Mouse (Mus musculus) CH12.LX (cell line): ENCODE results near the gene Zbtb39. TPM values are rescaled to one million over a fixed set of nuclear protein-coding genes. Genes with fewer than 3 reads are reported as not detected.

Experiments
- DNase-seq: peaks from one replicate; pipeline ENCODE4 v3.0.0-alpha.2; 2013; ENCODE audit errors: extremely low read depth
- H3K27ac ChIP-seq: 2 replicates; pipeline ENCODE4 v1.5.1; 2012; ENCODE audit warnings: low read depth, mild to moderate bottlenecking, control low read depth, moderate library complexity; ENCODE audit not compliant: insufficient read depth
- H3K27me3 ChIP-seq: replicated peaks from 2 replicates; pipeline ENCODE3; 2012; ENCODE audit warnings: inconsistent platforms
- H3K36me3 ChIP-seq, 2 experiments: replicated peaks in 1 of 2; 2 replicates each; pipeline versions ENCODE3 to v1.6.1; 2012; ENCODE audit warnings: inconsistent platforms in 1 of 2, low read length in 1 of 2, mild to moderate bottlenecking in 1 of 2, mixed read lengths in 1 of 2, moderate library complexity in 1 of 2; ENCODE audit not compliant: control insufficient read depth in 1 of 2, insufficient read depth in 1 of 2
- H3K4me1 ChIP-seq, 2 experiments: 2 replicates each; pipeline ENCODE4 v1.6.1; 2012; ENCODE audit warnings: inconsistent platforms in 1 of 2, moderate library complexity in 1 of 2; ENCODE audit not compliant: insufficient read depth in 2 of 2, control insufficient read depth in 1 of 2
- H3K4me2 ChIP-seq: 2 replicates; pipeline ENCODE4 v1.6.1; 2012; ENCODE audit warnings: low read depth, mild to moderate bottlenecking, control low read depth; ENCODE audit not compliant: poor library complexity, insufficient read depth, severe bottlenecking
- H3K4me3 ChIP-seq, 3 experiments: fragments of 150-350 bp in 1 of 3; sonication (generic) in 1 of 3; replicated peaks in 1 of 3; 2 replicates each; pipeline versions ENCODE3 to v1.5.1; 2011 to 2012; ENCODE audit warnings: low read depth in 2 of 3, low read length in 2 of 3, mild to moderate bottlenecking in 2 of 3, moderate library complexity in 2 of 3, control low read depth in 1 of 3, improper control_type of control experiment in 1 of 3, inconsistent platforms in 1 of 3, mixed read lengths in 1 of 3; ENCODE audit not compliant: poor library complexity in 1 of 3
- H3K79me2 ChIP-seq: replicated peaks from 2 replicates; pipeline ENCODE4 v1.6.1; 2012; ENCODE audit warnings: mild to moderate bottlenecking, moderate library complexity; ENCODE audit not compliant: control insufficient read depth, poor library complexity, insufficient read depth, severe bottlenecking; ENCODE audit errors: extremely low read depth
- H3K9ac ChIP-seq: 2 replicates; pipeline ENCODE4 v1.6.1; 2012; ENCODE audit warnings: low read depth, mild to moderate bottlenecking, control low read depth, moderate library complexity; ENCODE audit not compliant: insufficient read depth
- H3K9me3 ChIP-seq: replicated peaks from 2 replicates; pipeline ENCODE3; 2012; ENCODE audit warnings: low read length, inconsistent platforms, mixed read lengths
- BHLHE40 ChIP-seq: IDR thresholded peaks from 2 replicates; pipeline ENCODE4 v1.6.1; 2011; ENCODE audit warnings: mild to moderate bottlenecking, low read depth, low read length, improper control_type of control experiment
- CTCF ChIP-seq, 2 experiments: IDR thresholded peaks in 1 of 2; conservative IDR thresholded peaks in 1 of 2; 2 replicates each; pipeline ENCODE4 v1.5.1; 2011 to 2012; ENCODE audit warnings: low read depth in 2 of 2, low read length in 2 of 2, improper control_type of control experiment in 1 of 2, inconsistent platforms in 1 of 2, mild to moderate bottlenecking in 1 of 2, moderate library complexity in 1 of 2
- EP300 ChIP-seq: IDR thresholded peaks from 2 replicates; pipeline ENCODE4 v1.6.1; 2011; ENCODE audit warnings: low read length, improper control_type of control experiment
- MAZ ChIP-seq: IDR thresholded peaks from 2 replicates; pipeline ENCODE4 v1.6.1; 2012; ENCODE audit warnings: low read depth, mild to moderate bottlenecking, inconsistent platforms, low read length, improper control_type of control experiment, moderate library complexity
- MXI1 ChIP-seq: IDR thresholded peaks from 2 replicates; pipeline ENCODE4 v1.6.1; 2011; ENCODE audit warnings: mild to moderate bottlenecking, low read depth, low read length, improper control_type of control experiment
- NRF1 ChIP-seq: IDR thresholded peaks from 2 replicates; pipeline ENCODE4 v1.6.1; 2014; ENCODE audit warnings: low read depth, mild to moderate bottlenecking, inconsistent platforms, low read length, improper control_type of control experiment, moderate library complexity
- POLR2A ChIP-seq: IDR thresholded peaks from 2 replicates; pipeline ENCODE4 v1.6.1; 2011; ENCODE audit warnings: low read depth, mild to moderate bottlenecking, improper control_type of control experiment, low read length
- POLR2AphosphoS2 ChIP-seq: IDR thresholded peaks from 2 replicates; pipeline ENCODE4 v1.6.1; 2011; ENCODE audit warnings: low read depth, low read length, improper control_type of control experiment
- RAD21 ChIP-seq: IDR thresholded peaks from 2 replicates; pipeline ENCODE4 v1.6.1; 2011; ENCODE audit warnings: low read depth, mild to moderate bottlenecking, low read length, improper control_type of control experiment, moderate library complexity
- SIN3A ChIP-seq: IDR thresholded peaks from 2 replicates; pipeline ENCODE4 v1.6.1; 2012; ENCODE audit warnings: low read length, improper control_type of control experiment, inconsistent platforms
- SMC3 ChIP-seq: IDR thresholded peaks from 2 replicates; pipeline ENCODE4 v1.6.1; 2011; ENCODE audit warnings: low read depth, low read length, improper control_type of control experiment
- TCF12 ChIP-seq: IDR thresholded peaks from 2 replicates; pipeline ENCODE4 v1.6.1; 2014; ENCODE audit warnings: low read depth, mild to moderate bottlenecking, inconsistent platforms, low read length, improper control_type of control experiment
- UBTF ChIP-seq: IDR thresholded peaks from 2 replicates; pipeline ENCODE4 v1.6.1; 2012; ENCODE audit warnings: low read depth, mild to moderate bottlenecking, inconsistent platforms, low read length, improper control_type of control experiment, moderate library complexity
- ZKSCAN1 ChIP-seq: IDR thresholded peaks from 2 replicates; pipeline ENCODE4 v1.6.1; 2012; ENCODE audit warnings: low read depth, inconsistent platforms, low read length, improper control_type of control experiment, borderline replicate concordance
- dilution Hi-C: fragments of 300-500 bp; cut with MboI; formaldehyde crosslinking; loops from 2 replicates; pipeline ENCODE4 v1.14.3; 2020; ENCODE audit warnings: low sequenced_read_pairs; ENCODE audit not compliant: extremely low pct_unique_long_range_greater_than_20kb, extremely low pct_ligation_motif_present
- in situ Hi-C: fragments of 300-500 bp; cut with MboI; formaldehyde crosslinking; loops from 3 replicates; pipeline ENCODE4 v1.14.3; 2019; ENCODE audit warnings: low sequenced_read_pairs, low pct_ligation_motif_present, low pct_unique_long_range_greater_than_20kb, mixed read lengths
- polyA plus RNA-seq: library from polyadenylated mRNA; unstranded; fragments of >175 nt; gene quantifications from 2 replicates; pipeline ENCODE4 v1.2.1, GENCODE M21; 2012; ENCODE audit warnings: low read depth; ENCODE audit not compliant: insufficient read length
- total RNA-seq, 2 experiments: library from RNA; depleted of rRNA; stranded (reverse); fragments of 300-350 nt in 1 of 2; fragments of >200 nt in 1 of 2; gene quantifications; 2 replicates each; pipeline ENCODE4 v1.2.3; 2012 to 2014

Zbtb39 gene
- total RNA-seq (2012; rRNA removed), result 3.7 and 4.2 TPM in 2 replicates
- total RNA-seq (2014; rRNA removed), result 0.63 and 1.1 TPM in 2 replicates
- 4.0 and 5.0 TPM in 2 replicates for polyA plus RNA-seq

- Histone ChIP-seq H3K4me1 (peaks cover 5 to 20% of the 10 kb centered on the region in 2 experiments; a peak in 2 of 4 replicates), H3K27ac (no peak within 1 kb of the TSS), H3K4me3 (peak within 1 kb of the TSS; percentile 49 to 96 (median 83)), H3K9ac (peak within 1 kb of the TSS; percentile 93), H3K9me3 (no peaks in the 10 kb centered on the region)
- in situ Hi-C loops, result loop anchor here (10.0 to 25.0 kb wide), 3 partner anchors 64 to 198 kb away; no protein-coding TSS in a partner anchor
- TF ChIP-seq SMC3 (peak; percentile 9; the same call in 1 of the 2 replicates), POLR2AphosphoS2 (no peak), NRF1 (0 out of 2 replicates have a peak, but pooled peaks have one; percentile 26), RAD21 (no peak), SIN3A (peak; percentile 52; the same call in 1 of the 2 replicates), UBTF (peak; percentile 86; the same call in 1 of the 2 replicates), ZKSCAN1 (no peak), MXI1 (peak; percentile 33; the same call in 1 of the 2 replicates), MAZ (0 out of 2 replicates have a peak, but pooled peaks have one; percentile 29), TCF12 (peak; percentile 37; the same call in 1 of the 2 replicates), CTCF (conservative IDR thresholded peaks at IDR 0.05 in 1 of 2, IDR thresholded peaks at IDR 0.05 in 1 of 2; ENCODE audit: low read depth in 2 of 2, low read length in 2 of 2) (peak in 1 of 2 experiments; percentile 91; a peak in 2 of 4 replicates), BHLHE40 (no peak), POLR2A (peak; percentile 59; the same call in 1 of the 2 replicates)
- TF ChIP-seq, all 38 proteins: peak for 9
- dilution Hi-C loops, result no loop called here
- peak; percentile 69 for DNase-seq
- H3K4me2 ChIP-seq, result peak within 1 kb of the TSS; percentile 51
- peaks cover 5% of the 10 kb centered on the region; the same call in 1 of the 2 replicates for H3K79me2 ChIP-seq
- peaks cover 13% of the 10 kb centered on the region for H3K27me3 ChIP-seq
- H3K36me3 ChIP-seq, result peaks cover 29 to 30% of the 10 kb centered on the region in 2 experiments
Measured at GRCm38 (mm10) chr10:127739083-127739660, at the start of gene Zbtb39. Gene Zbtb39, plus strand, starts transcription at chr10:127739538.

DNA sequence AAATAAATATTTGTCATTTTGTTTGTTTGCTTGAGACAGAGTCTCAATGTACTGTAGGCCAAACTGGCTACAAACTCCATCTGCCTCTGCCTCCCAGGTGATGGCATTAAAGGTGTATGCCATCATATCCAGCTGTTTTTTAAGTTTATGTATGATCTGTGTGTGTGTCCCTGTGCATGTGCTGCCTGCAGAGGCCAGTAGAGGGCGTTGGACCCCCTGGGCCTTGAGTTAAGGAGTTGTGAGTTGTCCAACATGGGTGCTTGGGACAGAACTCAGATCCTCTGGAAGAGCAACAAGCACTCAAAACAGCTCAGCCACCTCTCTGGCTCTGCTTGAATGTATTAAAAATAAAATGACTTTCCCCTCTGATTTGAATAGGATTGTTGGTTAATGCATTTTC lies 48.3 kb upstream of the Zbtb39 start:
- dilution Hi-C loops (no loop called here), in situ Hi-C loops (no loop called here)
- Histone ChIP-seq H3K9me3 (no peaks in the 10 kb centered on the region), H3K4me1 (no peaks in the 10 kb centered on the region), H3K79me2 (no peaks in the 10 kb centered on the region), H3K36me3 (peaks cover 25 to 66% of the 10 kb centered on the region in 2 experiments), H3K27me3 (no peaks in the 10 kb centered on the region), H3K27ac (no peak overlapping the region), H3K4me2 (no peak overlapping the region), H3K9ac (no peak overlapping the region), H3K4me3 (no peak overlapping the region)
- TF ChIP-seq CTCF (conservative IDR thresholded peaks at IDR 0.05 in 1 of 2, IDR thresholded peaks at IDR 0.05 in 1 of 2; ENCODE audit: low read depth in 2 of 2, low read length in 2 of 2) (peak in 1 of 2 experiments; percentile 33; a peak in 1 of 4 replicates), EP300 (no peak)
- DNase-seq, result no peak
